Mouse (Mus musculus): ENCODE measurements around the gene Zswim1. TPM values are rescaled to one million over a fixed set of nuclear protein-coding genes. Genes with fewer than 3 reads are reported as not detected.
A peak's percentile ranks its signal among the peaks of the same experiment; 100 is the strongest.

Zswim1 gene
- total RNA-seq (2021): 11.9 and 14.2 TPM in 2 replicates
- long read RNA-seq, transcript Zswim1-201 (2 exons, 2,705 nt): major isoform, 5 of 7 reads
- long read RNA-seq, partial matches to known transcripts: 0 of 7 reads
- long read RNA-seq, other reads (novel, unspliced or antisense): 2 of 7 reads

- DNase-seq: peak; percentile 99
Observed at GRCm38 (mm10) chr2:164822636-164823165, at the start of gene Zswim1. Zswim1 (plus strand) TSS chr2:164822686.

GRCm38 (mm10) chr2:164773229-164773988 lies 49.1 kb upstream of the Zswim1 start:
- no peak for DNase-seq

GRCm38 (mm10) chr2:164773989-164774364 lies 48.5 kb upstream of the Zswim1 start:
- no peak for DNase-seq

GRCm38 (mm10) chr2:164776130-164776529 lies 46.4 kb upstream of the Zswim1 start:
- no peak for DNase-seq

- DNase-seq: no peak
Observed at GRCm38 (mm10) chr2:164776801-164777200, 45.7 kb upstream of the Zswim1 start.

- no peak for DNase-seq
Observed at GRCm38 (mm10) chr2:164777246-164778014, 45.1 kb upstream of the Zswim1 start.

GRCm38 (mm10) chr2:164778015-164778287 lies 44.5 kb upstream of the Zswim1 start:
- DNase-seq: no peak

GRCm38 (mm10) chr2:164778809-164779208 lies 43.7 kb upstream of the Zswim1 start:
- DNase-seq: no peak

- no peak for DNase-seq
Observed at GRCm38 (mm10) chr2:164779481-164780086, 42.9 kb upstream of the Zswim1 start, which contains the start of gene Tnnc2. Tnnc2 (minus strand) TSS chr2:164779967.

- no peak for DNase-seq
Observed at GRCm38 (mm10) chr2:164781876-164782275, 40.6 kb upstream of the Zswim1 start.

- no peak for DNase-seq
Observed at GRCm38 (mm10) chr2:164783926-164784581, 38.4 kb upstream of the Zswim1 start.

GRCm38 (mm10) chr2:164784869-164785420 lies 37.5 kb upstream of the Zswim1 start:
- DNase-seq: no peak

GRCm38 (mm10) chr2:164785481-164786387 lies 36.8 kb upstream of the Zswim1 start, which contains the start of gene Snx21:
Snx21 (plus strand) TSS chr2:164785823.
- DNase-seq: peak; percentile 95

GRCm38 (mm10) chr2:164786388-164786885 lies 36.0 kb upstream of the Zswim1 start:
- DNase-seq: no peak

GRCm38 (mm10) chr2:164787032-164787431 lies 35.5 kb upstream of the Zswim1 start:
- no peak for DNase-seq

GRCm38 (mm10) chr2:164787779-164788178 lies 34.7 kb upstream of the Zswim1 start:
- no peak for DNase-seq

- DNase-seq: no peak
Observed at GRCm38 (mm10) chr2:164788411-164788810, 34.1 kb upstream of the Zswim1 start.

- DNase-seq: no peak
Observed at GRCm38 (mm10) chr2:164790451-164790850, 32.0 kb upstream of the Zswim1 start.

- no peak for DNase-seq
Observed at GRCm38 (mm10) chr2:164791841-164792261, 30.6 kb upstream of the Zswim1 start.

All from adrenal gland, postnatal 25 days (tissue).